Mouse (Mus musculus): ENCODE results near the gene 4933402N22Rik. TPM values are rescaled to one million over a fixed set of nuclear protein-coding genes. Genes with fewer than 3 reads are reported as not detected.

4933402N22Rik gene
- not detected for polyA plus RNA-seq (2014; fragmentation: Illumina TruSeq; extraction: RNeasy Lipid Tissue Mini Kit (QIAGEN cat#74804); ENCODE audit: low replicate concordance)

GRCm38 (mm10) chr5:11917743-11918142, at the start of gene 4933402N22Rik:
4933402N22Rik (plus strand) TSS chr5:11918043.

Other genes starting within 250 kb of the 4933402N22Rik start
- gene Gm8922, start 236.1 kb upstream of the 4933402N22Rik start, polyA plus RNA-seq (2014; fragmentation: Illumina TruSeq; extraction: RNeasy Lipid Tissue Mini Kit (QIAGEN cat#74804); ENCODE audit: low replicate concordance) = not detected
- not detected for gene Gm8926, start 147.5 kb upstream of the 4933402N22Rik start, polyA plus RNA-seq (2014; fragmentation: Illumina TruSeq; extraction: RNeasy Lipid Tissue Mini Kit (QIAGEN cat#74804); ENCODE audit: low replicate concordance)
- not detected for gene Gm6465, start 72.5 kb upstream of the 4933402N22Rik start, polyA plus RNA-seq (2014; fragmentation: Illumina TruSeq; extraction: RNeasy Lipid Tissue Mini Kit (QIAGEN cat#74804); ENCODE audit: low replicate concordance)

All from small intestine, adult 10 weeks (tissue).